Comparison of ENCODE assay signal across 20 mouse cellular contexts in the genomic region with DNA sequence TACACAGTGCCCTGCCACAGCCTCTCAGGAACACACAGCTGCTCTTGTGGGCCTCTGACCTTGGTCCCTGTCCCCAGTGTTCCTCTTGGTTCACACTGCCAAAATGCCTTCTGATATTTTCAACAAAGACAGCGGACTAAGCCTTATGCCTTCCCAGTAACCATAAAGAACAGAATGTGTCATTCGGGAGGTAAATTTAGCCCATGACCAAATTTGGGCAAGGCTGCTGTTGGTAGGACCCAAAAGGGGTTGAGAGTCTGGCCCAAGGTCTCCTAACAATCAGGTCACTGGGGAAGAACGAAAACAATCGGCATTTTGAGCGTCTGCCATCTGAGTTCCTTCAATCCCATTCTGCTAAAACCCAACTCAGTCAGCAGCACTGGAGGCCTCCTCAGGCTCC. TPM values are rescaled to one million over a fixed set of nuclear protein-coding genes. Genes with fewer than 3 reads are reported as not detected.
DNase-seq lines count a peak whose midpoint lies in the region; ATAC-seq and TF ChIP-seq lines count a peak whose summit lies in the region.
"Had no signal": no experiment of that assay in that cellular context is flagged by ENCODE, and none has a peak within 500 bp of the region (broad histone marks: within the 10 kb centered on the region; RNA-seq: fewer than 3 reads in every experiment).

No protein-coding gene starts in this region.

- H3K27me3 ChIP-seq in heart, embryonic 10.5 days (ENCODE audit: insufficient read depth, poor library complexity, severe bottlenecking): no peaks in the 10 kb centered on the region; the same call in 1 of the 2 replicates
- no peaks in the 10 kb centered on the region for H3K27me3 ChIP-seq in heart, embryonic 15.5 days
- H3K27me3 ChIP-seq in midbrain, postnatal 0 days (ENCODE audit: insufficient read depth, low read length): no peaks in the 10 kb centered on the region

- peak overlapping the region; percentile 80 for H3K27ac ChIP-seq in heart, embryonic 10.5 days
- H3K27ac ChIP-seq in layer of hippocampus, adult 2 months: peak overlapping the region; percentile 15; the same call in 1 of the 2 replicates
- H3K27ac ChIP-seq in heart, embryonic 15.5 days: peak overlapping the region; percentile 73
- peak overlapping the region; percentile 55; the same call in 1 of the 2 replicates for H3K27ac ChIP-seq in midbrain, postnatal 0 days (ENCODE audit: low read depth, low read length)

- 48% methylated on average over 5 of the region's 5 CpGs for WGBS in heart, embryonic 10.5 days
- 37% methylated on average over 5 of the region's 5 CpGs for WGBS in heart, embryonic 15.5 days
- 79% methylated on average over 5 of the region's 5 CpGs for WGBS in midbrain, postnatal 0 days

- H3K36me3 ChIP-seq in heart, embryonic 10.5 days: peaks cover 16% of the 10 kb centered on the region
- no peaks in the 10 kb centered on the region for H3K36me3 ChIP-seq in heart, embryonic 15.5 days
- no peaks in the 10 kb centered on the region for H3K36me3 ChIP-seq in midbrain, postnatal 0 days (ENCODE audit: insufficient read depth, low read length)

- no peak overlapping the region for H3K4me3 ChIP-seq in heart, embryonic 10.5 days
- H3K4me3 ChIP-seq in layer of hippocampus, adult 2 months: no peak overlapping the region
- H3K4me3 ChIP-seq in heart, embryonic 15.5 days: no peak overlapping the region
- H3K4me3 ChIP-seq in midbrain, postnatal 0 days (ENCODE audit: low read depth, low read length): no peak overlapping the region

- peaks cover 30% of the 10 kb centered on the region for H3K4me1 ChIP-seq in heart, embryonic 10.5 days
- peaks cover 15% of the 10 kb centered on the region for H3K4me1 ChIP-seq in heart, embryonic 15.5 days (replicated peaks)
- peaks cover 11% of the 10 kb centered on the region; the same call in 1 of the 2 replicates for H3K4me1 ChIP-seq in midbrain, postnatal 0 days (ENCODE audit: insufficient read depth, low read length)

- peak; percentile 34; the same call in 1 of the 2 replicates for ATAC-seq in heart, embryonic 15.5 days (replicated peaks; ENCODE audit: insufficient number of reproducible peaks, insufficient read depth, low FRiP score, low read depth)
- ATAC-seq in midbrain, postnatal 0 days (ENCODE audit: low FRiP score): no peak
- no peak for ATAC-seq in granulocyte monocyte progenitor cell, adult 5-6 weeks (replicated peaks; ENCODE audit: poor library complexity, severe bottlenecking)

- intact Hi-C loops in heart, postnatal 36 days (cut with DNase I): no loop called here

- no peaks in the 10 kb centered on the region for H3K9me3 ChIP-seq in heart, embryonic 10.5 days
- no peaks in the 10 kb centered on the region for H3K9me3 ChIP-seq in heart, embryonic 15.5 days (replicated peaks)
- no peaks in the 10 kb centered on the region for H3K9me3 ChIP-seq in midbrain, postnatal 0 days (ENCODE audit: low read length)

- DNase-seq in heart, embryonic 10.5 days (ENCODE audit: low spot score): no peak
- DNase-seq in heart, postnatal 36 days: no peak
- no peak for DNase-seq in layer of hippocampus, adult 2 months (ENCODE audit: low spot score in 2 of 2)
- no peak for DNase-seq in layer of hippocampus, adult 9-11 months
- no peak for DNase-seq in midbrain, postnatal 0 days (ENCODE audit: low spot score)
- no peak for DNase-seq in embryo, embryonic 10 days (ENCODE audit: low spot score)
- DNase-seq: cerebellum, adult 18-20 months; right cerebral cortex, postnatal 14 days; thymus, adult 2 months had no signal

- no peak overlapping the region for H3K4me2 ChIP-seq in heart, embryonic 15.5 days
- no peak overlapping the region for H3K4me2 ChIP-seq in midbrain, postnatal 0 days (ENCODE audit: low read depth, low read length, poor library complexity, severe bottlenecking)

- H3K9ac ChIP-seq in heart, embryonic 15.5 days: no peak overlapping the region
- H3K9ac ChIP-seq in midbrain, postnatal 0 days (replicated peaks; ENCODE audit: low read length, poor library complexity, severe bottlenecking): no peak overlapping the region

- no peak for TF ChIP-seq CTCF in layer of hippocampus, adult 2 months (conservative IDR thresholded peaks at IDR 0.05)
- TF ChIP-seq CTCF in midbrain, postnatal 0 days (IDR thresholded peaks at IDR 0.05): no peak

RNA-seq across cellular contexts. Expression of gene Gm26897, which starts 15.9 kb away (rescaled TPM):
- polyA plus RNA-seq in heart, embryonic 10.5 days (2016; fragmentation: Nextera tagmentation; extraction: Ambion mirVana): not detected in 2 replicates
- total RNA-seq in heart, postnatal 36 days (2021): not detected
- not detected for total RNA-seq in layer of hippocampus, adult 2 months (2021)
- not detected in 2 replicates for polyA plus RNA-seq in heart, embryonic 15.5 days (2015; fragmentation: Nextera tagmentation; extraction: Ambion mirVana)
- not detected in 2 replicates for total RNA-seq in midbrain, postnatal 0 days (2014; rRNA removed)
- not detected in 2 replicates for polyA plus RNA-seq in midbrain, postnatal 0 days (2015; fragmentation: Nextera tagmentation; extraction: Ambion mirVana)
- total RNA-seq in granulocyte monocyte progenitor cell, adult 5-6 weeks (2014; fragmentation: Nextera tagmentation): not detected in 2 replicates
- total RNA-seq in granulocyte monocyte progenitor cell, adult 5-6 weeks (2017): not detected in 2 replicates
- total RNA-seq: adrenal gland, adult 18-20 months; heart, postnatal 10 days; layer of hippocampus, adult 8-10 months; left cerebral cortex, postnatal 14 days; liver, adult 2 months had no signal
- polyA plus RNA-seq: brain, embryonic 14.5 days; cortical plate, adult 2 months; kidney, embryonic 14.5 days; liver, adult 2 months; lung, embryonic 16.5 days; thymus, adult 2 months had no signal

Comparison
In these comparisons a context has a peak if more than half of its experiments do, and no peak if none do; other contexts are left out.
1. H3K27ac ChIP-seq: peak in every context shown above with its lines; median percentile 80 in heart, embryonic 10.5 days; 73 in heart, embryonic 15.5 days; 55 in midbrain, postnatal 0 days; 15 in layer of hippocampus, adult 2 months.